Mouse (Mus musculus) hindbrain, embryonic 15.5 days (tissue): ENCODE measurements at regions not wholly inside any gene's neighbourhood (a gene's known extent, or its start where the extent isn't known, plus 50 kb on each side); places are given as distances from the start of the nearest gene placed in this dataset.
"Not testable (repeated sequence)": the region's sequence is repeated elsewhere in the genome, so short reads cannot be mapped to it uniquely, and the experiment has no call there.

Experiments used
- ATAC-seq: fragments of 200-750 bp; cut with Nextera tagmentation; 2 replicates; pipeline ENCODE4 v1.8.0; 2017; ENCODE audit warnings: low read depth, moderate number of reproducible peaks, moderate TSS enrichment; ENCODE audit not compliant: low FRiP score
- H3K27ac ChIP-seq: fragments of 300-500 bp; sonication (generic); replicated peaks from 2 replicates; pipeline ENCODE4 v1.5.1; 2015; ENCODE audit warnings: mild to moderate bottlenecking, inconsistent platforms
- H3K27me3 ChIP-seq: fragments of 300-500 bp; sonication (generic); 2 replicates; pipeline ENCODE4 v1.6.1; 2015; ENCODE audit warnings: control low read depth, inconsistent platforms
- H3K36me3 ChIP-seq: fragments of 300-500 bp; sonication (generic); 2 replicates; pipeline ENCODE4 v1.6.1; 2015; ENCODE audit warnings: control low read depth, inconsistent platforms
- H3K4me1 ChIP-seq: fragments of 300-500 bp; sonication (generic); replicated peaks from 2 replicates; pipeline ENCODE4 v1.6.1; 2015; ENCODE audit warnings: control low read depth, inconsistent platforms
- H3K4me2 ChIP-seq: fragments of 300-500 bp; sonication (generic); 2 replicates; pipeline ENCODE4 v1.6.1; 2015; ENCODE audit warnings: moderate library complexity, mild to moderate bottlenecking, inconsistent platforms
- H3K4me3 ChIP-seq: fragments of 300-500 bp; sonication (generic); 2 replicates; pipeline ENCODE4 v1.5.1; 2015; ENCODE audit warnings: mild to moderate bottlenecking, inconsistent platforms
- H3K9ac ChIP-seq: fragments of 300-500 bp; sonication (generic); 2 replicates; pipeline ENCODE4 v1.6.1; 2015; ENCODE audit warnings: inconsistent platforms
- H3K9me3 ChIP-seq: fragments of 300-500 bp; sonication (generic); 2 replicates; pipeline ENCODE4 v1.6.1; 2016; ENCODE audit warnings: control low read depth, inconsistent platforms
- WGBS: fragments of 180-500 bp; shearing (Covaris S2); methylation state at CpG from one replicate; pipeline ENCODE4 v1.1.7; 2015; 5-methylcytosine and 5-hydroxymethylcytosine counted together

DNA sequence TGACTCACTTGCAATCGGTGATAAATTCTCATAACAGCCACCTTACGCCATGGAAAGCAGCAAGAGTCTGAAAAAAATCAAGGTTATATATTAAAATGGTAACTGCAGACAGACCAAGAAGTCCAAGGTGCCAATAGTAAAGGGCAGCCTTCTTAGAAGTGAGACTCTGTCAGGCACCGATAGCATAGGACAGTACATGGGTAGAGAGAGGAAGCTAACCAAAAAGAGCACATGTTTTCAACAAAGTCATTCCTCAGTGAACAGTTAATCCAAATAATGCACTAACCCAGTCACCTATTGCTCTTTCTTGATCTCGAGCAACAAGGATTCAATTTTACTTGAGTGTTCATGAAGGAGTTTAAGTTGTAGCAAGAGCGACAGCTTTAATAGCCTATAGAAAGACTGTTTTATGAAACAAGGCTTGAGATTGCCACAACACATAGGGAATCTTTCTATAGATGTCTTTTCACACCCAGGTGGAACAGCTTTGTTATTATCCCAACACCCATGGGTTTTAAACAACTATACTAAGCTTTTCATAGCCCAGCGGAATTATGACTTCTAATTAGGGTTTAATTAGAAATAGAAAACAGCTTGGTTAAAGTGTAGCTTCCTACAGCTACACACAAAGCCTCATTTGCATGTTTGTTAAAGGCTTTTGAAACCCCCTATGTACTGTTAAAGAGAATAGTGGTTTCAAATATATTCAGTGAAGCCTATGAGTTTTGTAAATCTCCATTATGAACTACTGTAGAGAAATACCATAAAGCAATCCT is 269.9 kb downstream of the Htr7 start:
- H3K4me3 ChIP-seq, result no peak overlapping the region
- 85% methylated on average over 6 of the region's 6 CpGs for WGBS

GRCm38 (mm10) chr19:35761750-35762149 is 295.6 kb downstream of the Htr7 start:
- not testable (repeated sequence) for H3K36me3 ChIP-seq, H3K27ac ChIP-seq, H3K27me3 ChIP-seq, H3K4me3 ChIP-seq, ATAC-seq, H3K9me3 ChIP-seq, H3K9ac ChIP-seq, H3K4me1 ChIP-seq, H3K4me2 ChIP-seq
- WGBS, result 89% methylated on average over 11 of the region's 11 CpGs

More for the DNA sequence above, 269.9 kb downstream of the Htr7 start:
- Histone ChIP-seq H3K4me2 (no peak overlapping the region), H3K36me3 (no peaks in the 10 kb centered on the region), H3K27ac (no peak overlapping the region), H3K4me1 (no peaks in the 10 kb centered on the region), H3K27me3 (no peaks in the 10 kb centered on the region), H3K9ac (no peak overlapping the region), H3K9me3 (no peaks in the 10 kb centered on the region)
- peak; percentile 51; the same call in 1 of the 2 replicates for ATAC-seq

GRCm38 (mm10) chr19:35759701-35760100 is 297.6 kb downstream of the Htr7 start:
- Histone ChIP-seq H3K4me2 (no peak overlapping the region), H3K27me3 (no peaks in the 10 kb centered on the region), H3K9me3 (no peaks in the 10 kb centered on the region), H3K27ac (no peak overlapping the region), H3K4me1 (no peaks in the 10 kb centered on the region), H3K36me3 (no peaks in the 10 kb centered on the region), H3K9ac (no peak overlapping the region), H3K4me3 (no peak overlapping the region)
- no peak for ATAC-seq
- WGBS, result 80% methylated on average over 3 of the region's 3 CpGs

DNA sequence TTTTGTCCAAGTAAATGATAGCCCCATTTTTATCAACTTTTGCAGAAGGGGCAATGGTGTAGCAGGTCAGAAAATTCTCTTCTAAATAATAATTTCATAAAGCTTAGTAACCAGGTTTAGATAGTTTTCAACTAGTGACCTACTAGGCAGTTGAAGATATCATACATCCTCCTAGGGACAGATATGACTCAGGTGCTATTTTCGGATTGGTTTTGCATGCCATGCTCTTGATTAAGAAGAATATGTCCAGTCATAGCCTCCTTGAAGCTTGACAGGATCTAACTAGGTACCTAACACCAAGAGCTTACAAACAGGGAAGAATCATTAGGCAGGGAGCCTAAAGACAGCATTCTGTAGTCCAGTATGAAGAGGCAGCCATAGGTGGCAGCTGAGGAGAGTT is 301.8 kb downstream of the Htr7 start:
- H3K4me2 ChIP-seq, result no peak overlapping the region
- no peak overlapping the region for H3K9ac ChIP-seq
- no peaks in the 10 kb centered on the region for H3K27me3 ChIP-seq
- no peak overlapping the region for H3K27ac ChIP-seq
- no peaks in the 10 kb centered on the region for H3K4me1 ChIP-seq
- WGBS, result 86% methylated on average over 1 of the region's 1 CpGs
- no peak for ATAC-seq
- no peaks in the 10 kb centered on the region for H3K36me3 ChIP-seq
- no peak overlapping the region for H3K4me3 ChIP-seq
- H3K9me3 ChIP-seq, result no peaks in the 10 kb centered on the region

DNA sequence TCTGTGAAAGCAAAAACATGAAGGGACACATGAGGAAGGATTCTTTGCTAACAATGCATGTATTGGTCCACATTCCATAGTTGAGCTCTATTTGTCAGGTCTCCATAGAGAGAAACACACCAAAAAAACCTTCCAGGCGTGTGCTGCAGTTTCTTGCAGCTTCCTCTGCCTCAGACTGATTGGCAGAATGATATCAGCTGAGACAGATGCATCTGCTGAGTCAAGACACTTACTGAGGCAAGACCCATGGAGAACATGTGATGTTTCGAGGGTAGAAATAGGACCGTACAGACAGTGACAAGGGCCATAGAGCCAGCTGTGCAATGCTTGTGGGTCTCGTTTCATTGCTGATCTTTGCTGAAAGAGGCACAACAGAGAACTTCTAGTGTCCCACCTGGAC is 321.6 kb downstream of the Htr7 start:
- ATAC-seq, result no peak
- Histone ChIP-seq H3K9me3 (no peaks in the 10 kb centered on the region), H3K4me1 (no peaks in the 10 kb centered on the region), H3K36me3 (no peaks in the 10 kb centered on the region), H3K4me2 (no peak overlapping the region), H3K9ac (no peak overlapping the region), H3K27me3 (no peaks in the 10 kb centered on the region), H3K27ac (no peak overlapping the region), H3K4me3 (no peak overlapping the region)
- WGBS, result 87% methylated on average over 4 of the region's 4 CpGs

- Histone ChIP-seq H3K4me2 (no peak overlapping the region), H3K27ac (no peak overlapping the region), H3K4me1 (no peaks in the 10 kb centered on the region), H3K9ac (no peak overlapping the region), H3K4me3 (no peak overlapping the region), H3K36me3 (no peaks in the 10 kb centered on the region), H3K9me3 (no peaks in the 10 kb centered on the region), H3K27me3 (no peaks in the 10 kb centered on the region)
- ATAC-seq, result no peak
- 64% methylated on average over 3 of the region's 3 CpGs for WGBS
Measured at GRCm38 (mm10) chr19:35728436-35729060, 328.8 kb downstream of the Htr7 start.
